Mouse (Mus musculus): ENCODE measurements at regions not wholly inside any gene's neighbourhood (a gene's known extent, or its start where the extent isn't known, plus 50 kb on each side); places are given as distances from the start of the nearest gene placed in this dataset.
A peak's percentile ranks its signal among the peaks of the same experiment; 100 is the strongest.

GRCm38 (mm10) chr15:62168958-62169590 is 1246.3 kb upstream of the A1bg start:
- no peak for DNase-seq

GRCm38 (mm10) chr15:62168522-62168921 is 1245.7 kb upstream of the A1bg start:
- no peak for DNase-seq

GRCm38 (mm10) chr15:62166786-62167185 is 1244.0 kb upstream of the A1bg start:
- no peak for DNase-seq

- DNase-seq: no peak
Measured at GRCm38 (mm10) chr15:62165826-62166500, 1243.2 kb upstream of the A1bg start.

- DNase-seq: peak; percentile 37 to 54
Measured at GRCm38 (mm10) chr15:62164766-62165410, 1242.1 kb upstream of the A1bg start.

DNA sequence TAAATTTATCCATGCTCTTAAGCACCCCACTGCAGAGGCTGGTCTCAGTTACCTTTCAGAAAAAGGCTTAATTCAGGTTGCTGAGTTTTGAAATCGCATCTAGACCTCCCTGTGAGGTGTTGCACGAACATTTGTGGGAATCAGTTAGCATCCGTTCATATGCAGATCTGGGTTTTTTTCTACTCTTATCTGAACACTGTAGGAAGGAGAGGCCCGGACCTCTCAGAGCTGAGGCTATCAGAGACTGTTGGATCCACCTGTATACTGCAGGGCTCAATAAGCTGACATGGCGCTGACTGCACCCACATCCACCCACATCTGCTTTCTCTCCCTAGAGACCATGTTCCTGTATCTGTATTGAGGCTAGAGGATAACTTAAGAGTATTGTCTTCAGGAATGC is 1240.4 kb upstream of the A1bg start:
- DNase-seq: no peak

DNA sequence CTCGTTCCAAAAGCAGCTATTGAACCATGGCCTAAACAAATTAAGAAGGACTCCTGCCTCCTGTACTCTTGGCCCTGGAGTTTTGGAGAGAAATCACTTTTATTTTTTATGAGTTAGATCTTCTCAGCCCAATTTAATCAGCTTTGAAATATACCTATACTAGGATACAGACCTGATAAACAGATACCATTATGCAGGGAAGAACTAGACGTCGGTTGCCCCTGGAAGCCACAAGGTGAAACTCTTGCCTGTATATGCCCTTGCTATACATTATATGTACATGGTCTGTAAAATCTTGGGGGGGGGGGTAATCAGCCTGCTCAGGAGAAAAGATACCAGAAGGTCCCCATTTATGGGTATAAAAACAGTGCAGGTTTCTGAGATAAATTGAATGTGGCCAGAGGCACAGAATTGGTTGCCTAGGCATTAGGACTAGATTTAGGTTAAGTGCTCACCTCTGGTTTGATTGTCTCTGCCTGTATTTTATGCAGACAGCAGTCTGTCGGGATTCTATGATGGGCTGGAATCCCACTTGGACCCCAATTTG is 1239.9 kb upstream of the A1bg start:
- DNase-seq: no peak

DNA sequence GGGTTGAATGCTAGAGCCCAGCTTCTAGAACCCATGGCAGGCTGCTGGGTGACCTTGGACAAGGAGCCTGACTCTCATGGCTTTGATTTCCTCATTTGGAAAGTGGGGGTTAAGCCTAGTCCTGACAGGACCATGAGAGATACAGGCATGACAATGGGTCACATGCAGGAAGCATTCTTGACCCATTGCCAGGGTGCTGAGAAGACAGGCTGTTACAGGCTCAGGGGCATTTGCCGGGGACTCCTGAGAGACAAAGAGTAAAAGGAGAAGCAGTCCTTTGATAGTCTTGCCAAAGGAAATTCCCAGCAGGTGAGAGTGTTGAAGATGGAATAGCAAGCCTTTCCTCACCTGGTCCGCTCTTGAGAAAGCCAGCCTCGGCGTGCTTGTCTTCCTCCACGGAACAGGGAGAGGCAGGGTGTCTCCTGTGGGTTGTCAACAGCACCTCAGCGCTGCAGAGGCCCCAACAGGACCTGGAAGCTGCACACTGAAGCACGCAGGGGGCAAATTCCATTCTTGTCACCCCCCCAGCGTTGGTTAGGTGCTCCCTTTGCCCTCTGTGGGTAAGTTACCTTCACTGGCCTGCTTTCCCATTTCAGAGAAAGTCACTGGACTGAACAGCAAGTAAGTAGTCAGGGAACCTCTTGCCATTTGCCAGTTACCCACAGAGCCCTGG is 1239.3 kb upstream of the A1bg start:
- DNase-seq: peak; percentile 80 to 83

DNA sequence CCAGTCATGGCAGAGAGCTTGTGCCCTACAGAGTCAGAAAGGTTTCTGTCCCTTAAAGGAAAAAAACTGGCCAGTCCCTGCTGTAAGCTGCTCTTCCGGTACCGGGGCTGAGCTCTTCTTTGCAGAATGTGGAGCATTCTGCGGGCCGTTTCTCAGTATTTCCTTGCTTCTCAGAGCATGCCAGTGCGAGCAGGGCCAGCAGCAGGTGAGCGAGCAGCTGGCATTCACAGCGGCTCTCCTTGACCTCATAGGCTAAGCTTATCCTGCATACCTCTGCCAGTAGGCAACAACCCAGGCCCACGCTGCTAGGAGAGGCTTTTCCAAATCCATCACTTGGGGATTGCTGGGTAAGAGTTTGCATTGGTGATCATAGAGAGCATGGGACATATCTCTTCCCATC is 1238.2 kb upstream of the A1bg start:
- DNase-seq: peak; percentile 54 to 62

- no peak for DNase-seq
Measured at GRCm38 (mm10) chr15:62158875-62159675, 1236.3 kb upstream of the A1bg start.

GRCm38 (mm10) chr15:62157200-62158033 is 1234.6 kb upstream of the A1bg start:
- peak; percentile 15 to 40 for DNase-seq

- DNase-seq: no peak
Measured at GRCm38 (mm10) chr15:62153222-62153621, 1230.4 kb upstream of the A1bg start.

GRCm38 (mm10) chr15:62152133-62152532 is 1229.3 kb upstream of the A1bg start:
- DNase-seq: no peak

DNA sequence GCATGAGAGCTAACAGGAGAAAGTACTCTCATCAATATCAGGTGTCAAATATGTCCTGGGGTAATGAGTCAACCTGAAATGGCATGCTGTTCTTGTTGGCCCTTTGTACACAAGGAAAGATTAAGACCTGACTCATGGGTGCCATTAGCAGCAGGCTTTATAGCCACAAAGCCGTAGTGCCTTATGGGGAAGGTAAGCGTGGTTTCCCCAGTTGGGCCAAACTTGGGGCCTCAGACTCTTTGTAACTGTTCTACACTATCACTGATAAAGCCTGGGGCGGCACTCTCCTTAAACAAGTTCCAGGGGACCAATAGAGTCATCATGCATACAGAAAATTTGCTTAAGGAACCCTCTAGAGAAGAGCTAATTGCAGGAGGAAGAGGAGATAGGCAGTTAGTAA is 1228.9 kb upstream of the A1bg start:
- no peak for DNase-seq

GRCm38 (mm10) chr15:62150296-62150695 is 1227.5 kb upstream of the A1bg start:
- peak in 1 of 2 experiments; percentile 26 for DNase-seq

- DNase-seq: no peak
Measured at GRCm38 (mm10) chr15:62148680-62149237, 1225.9 kb upstream of the A1bg start.

DNA sequence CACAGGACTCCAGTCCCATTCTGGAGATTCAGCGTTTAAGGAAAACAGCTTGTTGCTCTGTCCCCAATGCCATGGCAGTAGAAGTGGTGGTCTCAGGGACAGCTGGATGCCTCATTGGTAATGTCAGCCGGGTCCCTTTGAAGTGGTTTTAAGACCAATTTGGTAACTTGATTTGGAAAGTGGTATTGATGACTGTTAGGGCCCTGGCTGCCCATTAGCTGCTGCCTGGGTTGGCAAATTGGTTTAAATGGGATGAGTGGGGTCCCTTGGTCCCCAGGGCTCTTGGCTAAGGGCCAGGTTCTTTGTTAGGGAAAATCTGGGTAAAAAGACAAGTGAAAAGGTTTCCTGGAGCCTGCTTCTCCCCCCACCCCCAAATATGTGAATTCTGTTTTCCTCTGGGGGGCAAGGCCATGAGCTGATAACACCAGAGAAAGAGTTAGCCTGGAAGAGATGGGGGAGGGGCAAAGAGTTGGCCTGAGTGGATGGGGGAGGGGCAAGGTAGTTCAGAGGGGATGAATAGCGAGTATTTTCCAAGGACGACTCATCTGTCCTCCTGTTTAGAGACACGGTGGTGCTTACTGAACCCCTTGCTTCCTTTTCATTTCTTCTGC is 1224.6 kb upstream of the A1bg start:
- DNase-seq: no peak

DNA sequence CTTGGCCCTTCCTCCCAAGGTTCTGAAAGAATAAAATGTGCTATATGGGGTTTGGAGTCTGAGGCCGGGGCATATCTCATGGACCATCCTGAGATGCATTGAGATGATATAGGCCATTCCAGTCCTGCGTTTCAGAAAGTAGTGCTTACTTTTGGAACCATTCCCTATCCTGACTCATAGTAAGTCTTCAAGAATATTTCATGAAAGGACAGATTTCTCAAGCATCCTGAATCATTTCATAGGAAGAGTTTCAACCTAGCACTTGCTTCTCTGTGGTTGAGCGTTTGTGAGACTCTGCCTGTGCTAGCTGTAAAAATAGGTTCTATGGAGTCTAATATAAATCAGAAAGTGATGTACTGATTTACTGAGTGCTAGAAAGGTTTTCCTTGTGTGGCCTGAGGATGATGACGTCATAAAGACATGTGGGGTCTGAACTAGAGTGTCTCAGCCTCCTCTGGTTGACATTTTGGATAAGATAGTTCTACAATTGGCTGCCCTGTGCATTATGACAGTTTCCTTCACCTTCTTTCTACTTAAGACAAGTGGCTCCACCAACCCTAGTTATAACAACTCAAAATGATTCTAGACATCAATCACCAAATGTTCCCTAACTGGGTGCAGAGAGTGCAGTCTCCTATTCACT is 1223.0 kb upstream of the A1bg start:
- no peak for DNase-seq

DNA sequence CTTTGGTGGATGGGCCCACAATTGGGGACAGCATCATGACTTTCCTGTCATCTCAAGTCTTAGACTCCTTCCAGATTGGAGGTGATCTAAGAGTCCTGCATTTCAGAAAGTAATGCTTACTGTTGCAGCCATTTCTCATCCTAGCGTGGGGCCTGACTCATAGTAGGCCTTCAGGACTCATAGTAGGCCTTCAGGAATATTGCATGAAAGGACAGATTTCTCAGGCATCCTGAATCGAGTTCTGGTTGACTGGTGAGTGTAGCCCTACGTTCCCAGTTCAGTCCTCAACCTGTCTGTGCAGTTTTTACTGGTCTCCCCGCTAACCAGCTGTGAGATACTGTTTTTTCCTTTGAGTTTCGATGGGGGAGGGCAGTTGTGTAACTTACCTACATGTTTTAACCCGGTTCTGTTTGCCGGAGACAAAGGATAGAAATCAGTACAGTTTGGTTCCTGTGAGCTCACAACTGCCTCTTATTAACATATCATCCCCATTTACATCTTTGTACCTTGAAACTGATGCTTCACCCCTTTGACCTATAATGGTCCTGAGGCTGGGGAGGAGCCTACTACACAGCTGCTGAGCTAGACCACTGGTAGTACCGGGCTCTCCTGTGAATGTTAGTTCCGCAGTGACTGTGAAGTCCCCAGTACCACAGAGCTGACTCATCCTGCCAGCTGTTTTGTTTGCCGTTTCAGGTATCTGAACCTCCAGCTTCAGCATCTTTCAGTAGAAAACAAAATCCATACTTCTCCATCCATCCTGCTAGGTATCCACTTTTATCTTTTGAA is 1222.2 kb upstream of the A1bg start:
- no peak for DNase-seq
